Mouse (Mus musculus) gastrocnemius, adult 2 months (tissue): Measurements from ENCODE around the gene Syk. TPM values are rescaled to one million over a fixed set of nuclear protein-coding genes. Genes with fewer than 3 reads are reported as not detected.
A peak's percentile ranks its signal among the peaks of the same experiment; 100 is the strongest.

Source experiments
- DNase-seq: peaks from one replicate; pipeline ENCODE4 v3.0.0; 2022
- H3K27ac ChIP-seq: fragments of 200-600 bp; 2 replicates; pipeline ENCODE4 v1.8.1; 2022; ENCODE audit warnings: mild to moderate bottlenecking
- H3K4me3 ChIP-seq: fragments of 200-600 bp; 2 replicates; pipeline ENCODE4 v1.8.1; 2022; ENCODE audit warnings: mild to moderate bottlenecking, moderate library complexity
- CTCF ChIP-seq: fragments of 200-600 bp; IDR thresholded peaks from 2 replicates; pipeline ENCODE4 v1.8.1; 2022; ENCODE audit warnings: antibody characterized with exemption, mild to moderate bottlenecking, moderate library complexity
- intact Hi-C: fragments of 180-260 bp; cut with DNase I; formaldehyde crosslinking; loops from one replicate; pipeline ENCODE4 v1.15.1; 2025
- total RNA-seq, 2 experiments: library from RNA; stranded (reverse); gene quantifications; 2 replicates each; pipeline ENCODE4 v1.2.3; 2021

The Syk gene
- total RNA-seq, 2 experiments from 2014 or later, result 1.9 to 2.2 TPM

DNA sequence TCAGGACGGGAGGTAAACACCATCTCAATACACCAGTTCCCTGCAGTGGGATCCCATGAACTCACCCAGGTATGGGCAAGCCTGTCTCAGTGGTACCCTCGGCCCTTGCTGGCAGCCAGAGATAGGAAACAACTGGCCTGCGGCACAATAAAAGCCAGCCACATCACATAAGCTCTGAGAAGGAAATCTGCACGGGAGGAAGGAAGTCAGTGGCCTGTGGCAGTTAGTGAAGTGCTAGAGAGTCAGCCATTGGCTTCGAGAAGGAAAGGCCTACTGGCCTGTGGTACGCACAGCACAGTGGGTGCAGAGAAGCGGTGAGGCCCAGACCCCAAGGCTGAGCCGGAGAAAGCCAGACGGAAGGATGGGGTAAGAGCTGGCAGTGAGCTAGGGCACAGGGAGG, 31.7 kb upstream of the Syk start:
- TF ChIP-seq CTCF, result no peak
- intact Hi-C loops, result no loop called here
- Histone ChIP-seq H3K4me3 (no peak overlapping the region), H3K27ac (no peak overlapping the region)
- DNase-seq, result no peak

DNA sequence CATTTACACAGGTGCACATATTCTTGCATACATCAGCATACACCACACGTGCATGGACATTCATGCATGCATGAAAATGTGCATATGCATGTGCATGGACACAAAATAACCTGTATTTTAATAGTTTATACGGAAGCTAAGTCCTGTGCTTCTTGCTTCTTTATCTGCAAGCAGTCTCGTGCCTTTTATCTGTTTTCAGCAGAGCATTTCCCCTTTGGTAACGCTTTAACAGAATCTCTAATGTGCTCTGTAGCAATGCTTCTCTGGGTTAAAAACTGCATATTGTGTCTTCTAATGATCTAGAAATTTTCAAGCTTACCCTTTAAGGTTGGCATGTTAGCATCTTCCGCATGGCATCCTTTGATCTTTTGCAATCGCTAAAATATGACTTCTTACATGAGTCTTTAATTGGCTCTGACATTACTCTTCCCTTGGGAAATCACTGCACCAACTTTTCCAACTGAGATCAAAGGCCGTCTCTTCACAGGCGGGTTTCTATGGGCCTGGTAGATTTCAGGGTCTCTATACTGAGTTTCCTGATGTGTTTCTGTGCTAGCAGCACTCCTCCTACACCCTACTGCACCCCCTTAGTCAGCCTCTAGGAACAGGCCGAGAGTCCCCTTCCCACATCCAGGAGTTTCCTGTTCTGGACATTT, 30.0 kb upstream of the Syk start:
- Histone ChIP-seq H3K27ac (no peak overlapping the region), H3K4me3 (no peak overlapping the region)
- no peak for TF ChIP-seq CTCF
- intact Hi-C loops, result no loop called here
- no peak for DNase-seq

DNA sequence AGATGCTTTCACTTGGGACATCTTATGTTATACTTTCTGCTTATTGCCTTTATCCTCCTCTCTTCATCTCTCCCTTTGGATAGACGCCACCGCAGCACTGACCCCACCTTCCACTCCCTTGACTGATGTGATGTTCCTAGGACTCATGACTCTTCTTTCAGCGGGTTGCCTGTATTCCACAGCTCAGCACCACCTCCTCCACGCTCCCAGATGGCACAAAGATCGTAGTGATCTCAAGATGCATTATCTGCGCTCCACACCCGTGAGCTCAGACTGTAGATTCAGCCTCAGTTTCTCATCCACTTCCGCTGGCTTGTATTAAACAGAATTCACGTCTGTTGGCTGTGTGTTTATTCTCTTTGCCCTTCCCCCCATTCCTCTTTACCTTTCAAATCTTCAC, 28.3 kb upstream of the Syk start:
- no peak for TF ChIP-seq CTCF
- no peak overlapping the region for H3K27ac ChIP-seq
- intact Hi-C loops, result no loop called here
- DNase-seq, result no peak
- H3K4me3 ChIP-seq, result no peak overlapping the region

DNA sequence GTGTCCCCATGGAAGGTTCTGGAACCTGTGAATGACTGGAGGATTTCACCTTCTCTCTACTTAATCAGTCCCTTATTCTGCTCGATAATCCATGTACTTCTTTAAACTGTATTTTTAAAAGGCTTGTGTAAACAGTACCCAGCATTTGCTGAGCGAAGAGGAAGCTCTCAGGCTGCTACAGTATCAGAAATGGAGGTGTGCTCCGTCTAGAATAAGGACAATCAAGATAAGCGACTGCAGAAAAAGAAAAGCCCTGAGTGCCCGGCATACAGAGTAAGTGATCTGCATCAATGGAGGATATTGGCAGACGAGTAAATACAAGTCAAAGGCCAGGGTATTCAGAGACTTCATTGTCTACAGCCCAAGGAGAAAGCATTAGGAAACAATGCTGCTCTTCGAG, 25.6 kb upstream of the Syk start:
- TF ChIP-seq CTCF, result no peak
- no peak overlapping the region for H3K4me3 ChIP-seq
- intact Hi-C loops, result no loop called here
- DNase-seq, result no peak
- H3K27ac ChIP-seq, result no peak overlapping the region

DNA sequence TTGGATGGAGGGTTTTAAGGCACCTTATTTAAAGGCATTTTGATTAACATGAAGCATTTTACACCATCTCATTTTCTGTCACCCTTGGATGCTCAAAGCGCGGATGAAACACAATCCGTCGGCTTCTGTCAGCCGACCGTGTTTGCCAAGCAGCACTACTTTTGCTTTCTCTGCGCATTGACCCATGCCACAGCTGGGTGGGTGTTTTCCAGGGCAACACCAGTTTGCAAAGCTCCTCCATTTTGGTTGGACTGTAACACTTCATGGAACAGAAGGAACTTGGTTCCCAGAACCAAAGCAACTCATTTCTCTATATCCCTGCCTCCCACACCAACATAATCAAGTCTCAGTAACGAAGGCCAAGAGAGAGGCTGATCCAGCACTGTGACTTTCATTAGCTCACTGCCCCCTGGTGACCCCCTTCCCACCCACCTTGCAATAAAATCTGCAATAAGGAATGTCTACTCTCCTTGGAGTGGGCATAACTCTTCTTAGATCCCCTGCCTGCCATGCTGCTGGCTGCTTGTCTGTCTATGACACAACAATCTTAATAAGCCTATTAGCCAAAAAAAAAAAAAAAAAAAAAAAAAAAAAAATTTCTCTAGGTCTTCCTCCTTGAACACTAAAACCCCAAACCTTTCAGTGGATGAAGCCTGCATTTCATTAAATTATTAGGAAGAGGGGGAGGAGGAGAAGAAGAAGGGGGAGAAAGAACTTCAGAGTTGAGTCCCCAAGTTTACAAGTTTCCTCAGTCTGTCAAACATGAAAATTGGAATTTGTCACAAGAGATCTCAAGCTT, 21.4 kb upstream of the Syk start:
- TF ChIP-seq CTCF, result no peak
- DNase-seq, result no peak
- H3K4me3 ChIP-seq, result no peak overlapping the region
- intact Hi-C loops, result no loop called here
- H3K27ac ChIP-seq, result no peak overlapping the region

DNA sequence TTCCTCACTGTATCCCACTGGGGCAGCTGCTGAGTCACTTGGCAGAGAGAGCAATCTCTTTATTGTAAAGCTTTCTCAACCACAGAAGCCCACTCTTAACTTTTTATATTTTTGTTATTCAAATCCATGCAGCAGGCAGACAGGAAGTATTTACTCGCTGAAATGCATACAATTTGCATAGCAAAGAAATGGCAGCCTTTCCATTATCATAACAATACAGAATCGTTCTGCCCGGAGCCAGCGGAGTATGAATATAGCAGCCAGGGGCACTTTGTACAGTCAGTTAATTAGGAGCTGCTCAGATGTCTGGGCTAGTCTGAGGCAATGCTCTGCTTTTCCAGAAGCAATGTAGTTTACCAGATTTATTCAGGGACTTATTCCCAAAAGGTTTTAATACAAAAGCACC, 20.8 kb upstream of the Syk start:
- intact Hi-C loops, result no loop called here
- DNase-seq, result no peak
- TF ChIP-seq CTCF, result no peak
- no peak overlapping the region for H3K27ac ChIP-seq
- no peak overlapping the region for H3K4me3 ChIP-seq

DNA sequence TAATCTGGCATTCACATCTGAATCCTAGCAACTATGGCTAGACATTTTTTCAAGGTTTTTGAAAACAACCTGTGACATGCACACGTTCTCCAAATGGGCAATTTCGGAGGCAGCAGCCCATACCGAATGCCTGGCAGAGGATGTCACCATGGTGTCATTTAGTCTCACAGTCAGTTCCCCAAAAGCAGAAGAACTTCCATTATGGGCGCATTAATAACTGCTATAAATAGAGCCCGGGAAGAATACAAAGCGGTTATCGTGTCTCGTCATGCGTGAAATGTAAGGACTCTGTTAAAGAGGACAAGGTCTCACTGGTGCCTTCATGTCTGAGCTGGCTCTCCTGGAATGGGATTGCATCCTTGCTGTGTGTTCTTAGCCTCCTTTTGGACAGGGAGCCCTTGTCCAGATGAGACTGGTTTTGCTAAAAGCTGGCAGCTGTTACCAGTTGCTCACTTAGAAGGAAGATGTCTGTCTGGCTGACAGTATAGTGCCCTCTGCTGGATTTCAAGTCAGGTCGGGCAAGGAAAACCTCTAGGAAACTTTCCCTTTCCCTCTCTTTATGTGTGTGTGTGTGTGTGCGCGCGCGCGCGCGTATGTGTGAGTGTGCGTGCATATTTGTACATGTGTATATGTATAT, 17.8 kb upstream of the Syk start:
- TF ChIP-seq CTCF, result peak; percentile 42

DNA sequence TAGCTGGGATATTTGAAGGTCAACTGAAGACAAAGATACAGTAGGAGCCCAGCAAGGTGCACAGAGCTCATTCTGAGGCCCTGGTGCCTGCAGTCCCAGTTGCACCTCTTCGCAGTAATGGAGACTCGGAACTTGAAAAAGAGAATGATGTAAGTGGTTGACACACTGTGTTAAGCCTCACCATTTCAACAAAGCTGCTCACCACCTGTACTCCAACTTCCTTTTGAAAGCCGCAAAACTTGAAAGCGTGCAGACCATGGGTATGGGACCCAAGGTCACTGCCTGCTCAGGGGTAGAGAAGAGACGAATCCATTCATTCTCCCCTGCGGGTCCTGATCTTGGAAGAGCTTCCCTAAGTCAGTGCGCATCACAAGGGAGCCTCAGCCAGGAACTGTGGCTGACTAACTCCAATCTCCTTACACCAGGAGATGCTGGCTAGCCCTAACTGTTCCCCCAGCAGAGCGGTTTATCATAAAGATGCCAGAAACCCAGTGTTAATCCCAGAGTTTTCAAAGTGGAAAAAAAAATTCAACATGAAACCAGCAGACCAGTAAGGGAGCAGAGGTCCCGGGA, 16.7 kb upstream of the Syk start:
- H3K4me3 ChIP-seq, result no peak overlapping the region
- no peak for DNase-seq
- H3K27ac ChIP-seq, result no peak overlapping the region
- no peak for TF ChIP-seq CTCF
- intact Hi-C loops, result no loop called here

More for the DNA sequence above, 17.8 kb upstream of the Syk start:
- H3K27ac ChIP-seq, result no peak overlapping the region
- no peak overlapping the region for H3K4me3 ChIP-seq
- no peak for DNase-seq
- intact Hi-C loops, result no loop called here

DNA sequence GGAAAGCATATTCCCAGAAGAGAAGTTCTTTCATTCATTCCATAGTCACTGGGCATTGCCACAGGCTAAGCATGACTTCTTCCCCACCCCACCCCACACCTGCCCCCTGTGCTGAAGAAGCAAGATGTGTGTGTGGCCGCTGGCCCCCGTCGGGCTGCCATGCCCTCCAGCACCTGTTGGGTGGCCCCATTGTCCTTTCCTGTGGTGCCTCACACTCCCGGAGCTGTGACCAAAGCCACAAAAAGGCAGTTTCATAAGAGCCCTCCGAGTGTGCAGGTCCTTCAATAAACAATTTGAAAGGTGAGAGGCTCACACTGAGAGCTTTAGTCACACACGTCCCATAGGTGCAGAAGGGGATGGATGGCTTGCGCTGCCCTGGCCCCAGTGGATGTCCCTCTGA, 16.2 kb upstream of the Syk start:
- TF ChIP-seq CTCF, result no peak
- intact Hi-C loops, result no loop called here

DNA sequence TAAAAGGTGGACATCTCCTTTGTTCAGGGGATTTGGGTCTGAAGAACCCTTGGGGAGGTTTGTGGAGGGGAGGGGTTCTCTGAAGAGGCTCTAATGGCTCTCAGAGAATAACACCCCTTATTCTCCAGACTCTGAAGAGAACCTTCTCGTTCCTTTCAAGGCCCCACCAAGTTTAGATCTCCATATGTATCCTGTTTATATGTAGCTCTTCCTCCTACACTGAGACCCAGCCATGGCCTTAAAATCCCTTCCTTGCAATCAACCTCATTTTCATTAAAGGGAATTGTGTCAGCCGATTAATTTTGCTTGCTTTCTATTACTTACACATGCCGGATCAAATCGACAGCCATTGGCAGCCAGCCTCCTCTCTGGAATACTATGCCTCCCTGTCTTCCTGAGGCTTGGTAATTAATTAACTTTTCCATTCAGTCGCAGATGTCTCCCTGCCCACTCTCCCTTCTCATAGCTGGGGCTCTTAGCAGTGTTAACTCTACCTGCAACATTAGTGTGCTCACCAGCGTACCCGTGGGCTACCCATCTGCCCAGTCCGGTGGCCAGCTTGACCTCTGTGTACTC, 13.7 kb upstream of the Syk start:
- DNase-seq, result no peak
- no peak overlapping the region for H3K27ac ChIP-seq
- TF ChIP-seq CTCF, result no peak
- intact Hi-C loops, result no loop called here
- H3K4me3 ChIP-seq, result no peak overlapping the region

More for the DNA sequence above, 16.2 kb upstream of the Syk start:
- H3K27ac ChIP-seq, result no peak overlapping the region
- DNase-seq, result no peak
- H3K4me3 ChIP-seq, result no peak overlapping the region

DNA sequence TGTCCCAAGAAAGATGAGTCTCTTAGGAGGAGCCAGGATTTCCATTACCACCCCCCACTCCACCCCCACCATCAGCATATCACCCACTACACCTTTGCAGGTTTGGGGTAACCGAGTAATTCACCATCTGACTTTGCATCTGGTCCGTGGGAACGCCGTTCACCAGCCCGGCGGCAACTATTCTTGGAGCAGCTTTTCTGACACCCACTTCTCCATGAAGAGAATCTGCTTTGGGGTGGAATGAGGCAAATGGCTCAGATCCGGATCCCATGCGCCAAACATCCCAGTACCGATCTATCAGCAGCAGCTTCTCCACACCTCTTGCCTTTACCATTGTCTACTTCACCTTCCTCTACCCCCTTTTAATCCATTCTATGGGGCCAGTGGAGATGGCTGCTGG, 12.7 kb upstream of the Syk start:
- no peak for TF ChIP-seq CTCF
- H3K27ac ChIP-seq, result no peak overlapping the region
- intact Hi-C loops, result no loop called here
- DNase-seq, result no peak
- no peak overlapping the region for H3K4me3 ChIP-seq

DNA sequence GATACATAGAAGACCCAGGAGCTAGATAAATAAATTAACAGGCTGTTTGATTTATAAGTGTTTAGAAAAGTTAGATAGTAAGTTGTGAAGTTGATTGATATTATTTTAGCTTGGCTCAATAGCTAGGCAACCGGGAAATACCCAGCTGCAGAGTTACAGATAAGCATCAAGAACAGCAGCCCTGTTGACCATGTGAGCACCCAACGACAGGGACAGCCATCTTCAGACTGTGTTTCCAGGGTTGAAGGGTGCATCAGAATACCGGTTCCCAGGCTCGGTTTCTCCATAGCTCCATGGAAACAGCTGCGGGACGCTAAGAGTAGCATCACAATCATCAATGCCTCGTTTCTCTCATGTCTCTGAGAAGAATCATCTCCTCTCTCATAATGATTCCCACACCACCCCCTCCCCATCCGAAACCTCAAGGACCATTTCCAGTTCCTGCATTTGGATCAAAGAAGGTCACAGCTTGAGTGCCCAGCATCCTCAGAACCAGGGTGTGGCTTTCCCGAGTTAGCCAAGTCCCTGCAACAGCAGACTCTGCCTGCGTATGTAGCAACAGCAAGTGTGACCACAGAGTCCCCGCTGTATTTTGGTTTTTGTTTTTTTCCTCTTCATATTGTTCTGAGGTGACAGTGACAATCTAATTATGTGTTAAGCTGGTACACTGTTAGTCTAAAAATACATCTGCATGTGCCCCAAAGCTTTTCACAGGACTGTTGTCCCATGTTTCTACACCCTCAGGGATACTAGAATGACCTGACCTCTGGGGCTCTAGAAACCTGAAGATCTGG, 11.2 kb upstream of the Syk start:
- TF ChIP-seq CTCF, result no peak
- intact Hi-C loops, result no loop called here
- no peak for DNase-seq
- Histone ChIP-seq H3K27ac (peak overlapping the region; percentile 51; the same call in 1 of the 2 replicates), H3K4me3 (no peak overlapping the region)
